Mouse (Mus musculus): ENCODE results near the gene Ppp1r9a. TPM values are rescaled to one million over a fixed set of nuclear protein-coding genes. Genes with fewer than 3 reads are reported as not detected.

The Ppp1r9a gene
- total RNA-seq, 2 experiments from 2014 or later = 10.6 to 11.2 TPM

DNA sequence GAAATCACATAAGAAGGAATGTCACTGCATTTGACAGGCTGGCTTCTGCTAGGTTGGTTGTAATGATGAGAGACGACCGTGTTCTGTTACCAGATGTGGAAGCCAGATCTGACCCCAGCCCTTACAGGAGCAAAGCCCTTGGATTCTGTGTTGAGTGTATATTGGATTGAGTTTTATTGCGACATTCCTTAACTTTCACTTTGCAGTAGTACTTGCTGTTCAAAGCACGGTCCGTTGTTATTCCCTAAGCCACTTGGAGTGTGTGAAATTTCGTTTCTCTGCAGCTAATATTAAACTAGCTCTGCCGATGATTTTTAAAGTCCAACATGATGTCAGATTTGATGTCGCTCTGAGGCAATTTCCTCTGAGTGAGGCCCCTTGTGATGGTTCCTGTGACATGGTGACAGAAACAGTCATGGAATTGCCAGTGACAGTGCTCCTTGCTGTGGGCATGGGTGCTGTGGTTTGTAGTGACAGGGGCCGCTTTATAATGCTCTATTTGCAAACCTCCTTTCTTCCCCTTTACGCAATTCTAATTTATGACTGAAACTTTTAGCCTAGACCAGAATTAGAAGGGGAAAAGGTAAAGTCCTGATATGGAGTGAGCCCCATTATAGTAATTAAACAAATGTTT is 271.6 kb downstream of the Ppp1r9a start:
- ATAC-seq (replicated peaks; ENCODE audit: low FRiP score, low TSS enrichment, poor library complexity, severe bottlenecking) = no peak

DNA sequence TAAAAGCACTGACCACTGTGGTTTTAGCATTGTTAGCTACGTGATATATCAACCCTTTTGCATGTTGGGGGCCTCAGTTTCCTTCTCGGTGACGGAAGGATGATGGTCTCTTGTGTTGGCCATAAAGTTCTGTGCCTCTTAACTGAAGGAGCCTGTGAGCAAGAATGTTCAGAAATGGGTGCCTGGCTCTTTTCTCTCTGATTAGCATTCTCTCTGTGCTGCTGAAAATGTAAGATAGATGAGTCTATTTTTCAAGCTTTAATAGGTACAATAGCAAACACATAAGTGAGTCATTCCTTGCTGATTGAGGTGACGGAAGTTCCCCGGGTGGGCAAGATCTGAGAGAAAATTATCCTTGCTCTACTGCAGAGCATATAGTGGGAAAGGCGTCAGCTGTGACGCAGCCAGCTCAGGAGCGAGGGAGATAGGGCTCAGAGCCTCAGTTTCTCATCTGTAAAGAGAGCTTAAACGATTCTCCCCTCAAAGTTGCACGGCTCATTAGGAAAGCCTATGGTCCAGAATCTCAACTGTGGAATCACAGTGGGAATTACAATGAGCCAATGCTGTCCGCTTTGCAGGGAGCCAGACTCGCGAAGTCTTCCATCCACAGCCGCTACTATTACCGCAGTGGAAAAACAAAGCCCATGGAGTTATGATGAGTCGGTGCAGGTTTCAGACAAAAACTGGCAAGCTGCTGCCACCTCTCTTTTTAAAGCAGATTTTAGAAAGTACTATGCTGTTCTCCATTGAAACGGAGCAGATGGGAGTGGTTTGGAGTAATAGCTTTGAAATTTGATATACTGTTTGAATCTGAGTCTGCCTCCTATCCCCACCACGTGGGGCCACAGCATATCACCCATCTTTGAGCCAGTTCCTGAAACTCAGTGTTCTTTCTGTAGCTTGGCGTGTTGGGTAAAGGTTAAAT is 275.5 kb downstream of the Ppp1r9a start:
- ATAC-seq (replicated peaks; ENCODE audit: low FRiP score, low TSS enrichment, poor library complexity, severe bottlenecking) = no peak

DNA sequence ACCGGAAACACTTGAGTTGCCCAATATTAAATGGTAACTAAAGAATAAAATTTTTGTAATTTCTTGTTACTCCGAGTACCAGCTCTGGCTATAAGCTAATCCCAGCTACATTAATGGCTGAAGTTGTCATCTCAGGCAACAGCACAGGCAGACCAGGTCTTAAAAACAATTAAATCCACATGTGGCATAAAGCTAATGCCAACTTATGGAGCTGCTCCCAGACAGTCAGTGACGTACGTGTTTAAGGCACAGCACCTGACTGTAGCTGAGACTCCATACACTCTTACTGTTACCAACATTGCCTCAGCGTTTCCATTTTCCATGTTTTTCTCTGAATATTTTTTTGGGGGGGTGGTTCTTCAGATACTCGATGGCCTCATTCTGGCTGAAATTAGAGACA is 276.5 kb downstream of the Ppp1r9a start:
- ATAC-seq (replicated peaks; ENCODE audit: low FRiP score, low TSS enrichment, poor library complexity, severe bottlenecking) = no peak

DNA sequence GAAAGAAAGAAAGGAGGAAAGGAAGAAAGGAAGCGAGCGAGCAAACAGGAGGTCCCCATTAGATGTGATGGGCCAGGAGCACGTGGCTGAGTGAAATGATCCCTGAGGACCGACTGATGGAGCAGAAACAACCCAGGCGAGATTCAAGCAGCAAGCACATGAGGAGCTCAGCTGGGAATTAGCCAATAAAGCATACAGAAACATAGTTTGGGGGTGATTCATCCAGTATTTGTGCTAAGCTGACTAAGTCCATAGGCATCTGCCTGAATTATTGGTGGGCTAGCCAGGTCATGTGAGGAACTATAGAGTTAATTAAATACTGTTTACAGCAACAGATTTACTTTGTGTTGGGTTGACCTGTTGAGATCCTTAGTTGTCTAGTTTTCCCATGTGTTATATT is 277.9 kb downstream of the Ppp1r9a start:
- ATAC-seq (replicated peaks; ENCODE audit: low FRiP score, low TSS enrichment, poor library complexity, severe bottlenecking) = no peak

DNA sequence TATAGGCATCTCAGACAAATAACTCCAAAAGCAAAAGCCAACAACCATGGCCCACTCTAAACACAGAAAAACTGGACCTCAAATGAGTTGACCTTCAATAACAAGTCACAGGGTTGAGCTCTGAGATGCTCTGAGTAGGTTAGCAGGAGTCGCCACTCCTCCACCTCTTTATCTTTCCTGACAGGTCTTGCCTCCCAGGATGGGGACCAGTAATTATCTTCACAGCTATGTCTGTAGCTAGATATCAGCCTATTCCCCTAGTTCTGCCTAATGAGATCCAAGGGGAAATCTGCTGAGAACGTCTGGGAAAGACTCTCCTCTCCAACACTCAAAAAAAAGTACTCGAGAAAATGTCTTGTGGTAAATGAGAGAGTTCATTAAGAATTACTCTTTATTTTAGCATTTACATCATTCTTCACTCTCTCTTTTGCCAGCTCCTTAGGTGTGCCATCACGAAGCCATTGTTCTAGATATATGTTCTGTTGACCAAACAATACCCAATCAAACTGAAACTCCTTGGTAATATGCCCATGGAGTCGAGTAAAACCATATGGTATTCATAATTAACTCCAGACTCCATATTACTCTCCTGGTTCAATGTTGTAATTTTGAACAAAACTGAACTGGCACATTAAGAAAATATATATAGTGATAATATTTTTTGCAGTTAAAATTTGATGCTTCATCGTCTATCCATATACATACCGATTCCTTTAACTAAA is 283.7 kb downstream of the Ppp1r9a start:
- ATAC-seq (replicated peaks; ENCODE audit: low FRiP score, low TSS enrichment, poor library complexity, severe bottlenecking) = no peak

DNA sequence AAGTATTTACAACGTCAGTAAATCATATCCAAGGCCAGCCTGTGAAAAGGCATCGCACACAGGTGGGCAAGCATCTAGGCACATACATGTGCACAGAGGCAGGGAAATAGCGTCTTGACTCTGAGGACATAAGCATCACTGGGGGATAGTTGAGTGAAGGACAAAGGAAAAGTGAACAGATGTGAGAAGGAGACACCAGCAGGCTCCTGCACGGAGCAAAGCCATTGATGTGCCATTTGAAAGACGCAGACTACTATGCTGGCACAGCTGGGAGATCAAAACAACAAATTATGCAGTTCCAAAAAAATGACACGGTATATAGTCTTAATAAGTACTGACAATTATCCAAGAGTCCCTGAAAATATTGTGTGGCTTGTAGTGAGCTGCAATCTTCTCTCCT is 284.9 kb downstream of the Ppp1r9a start:
- no peak for ATAC-seq (replicated peaks; ENCODE audit: low FRiP score, low TSS enrichment, poor library complexity, severe bottlenecking)

DNA sequence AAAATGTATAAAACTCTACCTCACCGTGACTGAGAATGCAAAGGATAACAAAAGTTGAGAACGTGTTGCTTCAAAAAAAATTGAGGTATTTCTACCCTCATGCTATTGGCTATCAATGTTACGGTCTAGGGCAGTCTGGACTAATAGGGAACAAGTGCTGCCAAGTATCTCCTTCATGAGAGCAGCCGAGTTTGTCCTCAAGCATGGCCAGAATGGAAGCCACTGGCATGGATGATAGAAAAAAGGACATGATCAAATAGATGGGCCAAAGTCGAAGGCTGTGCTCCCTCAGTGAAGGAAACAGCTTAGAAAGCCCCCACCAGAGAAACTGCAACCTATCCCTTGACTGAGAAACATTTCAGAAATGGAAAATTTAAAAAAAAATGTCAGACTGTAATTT is 285.3 kb downstream of the Ppp1r9a start:
- no peak for ATAC-seq (replicated peaks; ENCODE audit: low FRiP score, low TSS enrichment, poor library complexity, severe bottlenecking)

DNA sequence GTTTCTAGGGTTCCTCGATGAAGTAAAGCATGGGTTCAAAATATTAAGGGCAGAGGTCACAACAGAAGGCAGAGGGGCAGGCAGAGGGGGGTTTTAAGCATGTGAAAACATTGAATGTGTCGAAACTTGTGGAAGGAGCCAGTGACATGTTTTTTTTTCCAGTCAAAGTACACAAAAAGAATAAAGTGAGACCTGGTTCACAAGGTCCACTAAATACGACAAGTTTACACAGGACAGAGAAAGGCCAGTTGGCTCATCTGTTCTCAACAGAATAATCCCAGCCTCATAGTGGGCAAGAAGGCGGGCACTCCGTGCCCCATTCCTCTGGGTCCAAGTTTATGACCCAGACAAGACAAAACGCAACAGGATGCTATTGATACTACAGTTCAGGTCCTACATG is 286.2 kb downstream of the Ppp1r9a start:
- ATAC-seq (replicated peaks; ENCODE audit: low FRiP score, low TSS enrichment, poor library complexity, severe bottlenecking) = no peak

DNA sequence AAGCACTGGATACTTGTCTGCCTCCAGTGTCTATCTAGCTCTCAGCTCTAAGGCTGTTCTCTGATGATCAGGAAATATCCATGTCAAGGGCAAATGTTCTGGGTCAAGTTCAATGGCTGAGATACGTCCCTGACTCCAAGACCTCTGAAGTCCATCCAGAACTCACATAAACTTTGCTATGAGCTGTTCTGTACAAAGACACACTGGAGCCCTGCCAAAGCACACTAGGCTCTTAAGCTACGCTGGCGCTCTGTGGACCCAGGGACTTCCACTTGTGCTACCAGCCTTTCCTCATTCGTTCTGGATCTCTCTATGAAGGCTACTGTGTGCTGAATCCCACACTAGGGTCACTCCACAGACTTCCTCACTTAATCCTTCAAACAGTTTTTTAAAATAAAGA is 286.8 kb downstream of the Ppp1r9a start:
- no peak for ATAC-seq (replicated peaks; ENCODE audit: low FRiP score, low TSS enrichment, poor library complexity, severe bottlenecking)

DNA sequence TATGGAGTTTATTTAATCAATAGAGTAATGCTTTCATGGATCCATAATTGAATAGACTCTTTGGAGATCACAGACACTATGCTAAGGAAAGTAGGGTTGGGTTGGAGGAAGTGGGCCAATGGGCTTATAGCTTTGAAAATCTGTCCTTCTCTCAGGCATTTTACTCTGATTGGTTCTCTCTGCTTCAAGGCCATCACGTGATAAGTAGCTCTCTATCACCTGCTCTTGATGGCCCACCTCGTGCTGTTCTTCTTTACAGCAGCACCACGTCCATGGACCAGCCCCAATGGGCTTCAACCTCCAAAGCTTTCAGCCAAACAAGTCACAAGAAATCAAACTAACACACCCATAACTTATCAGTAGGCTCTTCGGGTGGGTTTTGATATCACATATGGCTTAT is 288.0 kb downstream of the Ppp1r9a start:
- no peak for ATAC-seq (replicated peaks; ENCODE audit: low FRiP score, low TSS enrichment, poor library complexity, severe bottlenecking)

DNA sequence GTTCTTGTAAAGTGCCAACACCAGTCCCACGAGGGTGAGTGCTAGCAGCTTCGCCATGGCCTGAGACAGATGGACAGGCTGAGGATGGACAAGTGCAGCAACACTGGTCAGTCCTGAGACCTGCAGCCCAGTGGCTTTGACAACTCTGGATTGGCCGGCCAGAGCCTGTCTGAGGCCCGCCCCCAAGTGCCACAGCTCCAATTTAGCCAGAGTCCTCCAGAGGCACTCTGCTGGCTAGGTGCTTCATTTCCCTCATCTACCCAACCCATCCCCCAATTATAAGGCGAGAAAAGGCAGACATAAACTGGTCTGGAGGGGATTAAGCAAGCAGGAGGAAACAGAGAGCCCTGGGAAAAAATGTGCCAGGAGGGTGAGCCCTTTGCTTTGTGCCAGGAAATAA is 291.0 kb downstream of the Ppp1r9a start, which contains the start of gene Pon1:
Gene Pon1, minus strand, starts transcription at position 254 of the 400 bp plus-strand sequence.
- no peak for ATAC-seq (replicated peaks; ENCODE audit: low FRiP score, low TSS enrichment, poor library complexity, severe bottlenecking)

DNA sequence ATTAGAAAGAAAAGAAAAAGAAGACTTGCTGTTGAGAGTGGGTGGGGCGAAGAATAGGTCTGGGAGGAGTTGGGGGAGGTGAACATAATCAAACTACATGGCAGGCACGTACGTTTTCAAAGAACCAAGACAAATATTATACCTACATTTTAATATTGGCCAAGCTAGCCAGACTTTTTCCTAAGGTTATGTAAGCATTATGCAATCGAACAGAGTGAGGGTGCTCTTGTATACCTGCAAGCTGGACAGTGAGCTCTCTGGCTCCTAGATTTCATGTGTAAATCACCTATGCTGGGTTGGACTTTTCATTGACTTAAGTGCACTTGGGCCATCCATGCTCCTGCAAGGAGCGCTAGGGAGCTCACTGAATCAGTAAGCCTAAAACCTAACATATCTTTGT is 295.9 kb downstream of the Ppp1r9a start:
- no peak for ATAC-seq (replicated peaks; ENCODE audit: low FRiP score, low TSS enrichment, poor library complexity, severe bottlenecking)

DNA sequence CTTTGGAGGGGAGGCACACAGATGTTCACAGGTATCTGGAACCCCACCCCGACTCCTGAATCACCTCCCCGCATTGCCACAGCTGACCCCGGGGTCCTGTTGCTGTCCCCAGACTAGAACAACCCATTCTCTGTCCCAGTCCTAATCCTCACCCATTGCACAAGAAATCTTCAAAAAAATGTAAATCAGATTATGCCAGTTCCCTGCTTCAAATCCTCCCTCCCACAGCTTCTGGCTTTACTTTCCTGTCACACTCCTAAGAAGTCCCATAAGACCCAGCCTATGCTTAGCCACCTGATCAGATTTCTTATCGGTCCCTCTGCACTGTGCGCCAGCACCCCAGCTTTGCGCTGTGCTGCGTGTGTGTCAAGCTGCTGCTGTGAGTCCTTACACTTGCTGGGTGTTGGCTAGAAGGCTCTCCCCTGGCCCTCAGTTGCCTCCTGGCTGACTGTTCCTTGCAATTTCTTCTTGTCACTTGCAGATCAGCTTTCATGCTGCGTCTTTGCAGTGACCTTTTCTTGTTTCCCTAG is 296.7 kb downstream of the Ppp1r9a start:
- ATAC-seq (replicated peaks; ENCODE audit: low FRiP score, low TSS enrichment, poor library complexity, severe bottlenecking) = peak; percentile 44; the same call in 1 of the 2 replicates

DNA sequence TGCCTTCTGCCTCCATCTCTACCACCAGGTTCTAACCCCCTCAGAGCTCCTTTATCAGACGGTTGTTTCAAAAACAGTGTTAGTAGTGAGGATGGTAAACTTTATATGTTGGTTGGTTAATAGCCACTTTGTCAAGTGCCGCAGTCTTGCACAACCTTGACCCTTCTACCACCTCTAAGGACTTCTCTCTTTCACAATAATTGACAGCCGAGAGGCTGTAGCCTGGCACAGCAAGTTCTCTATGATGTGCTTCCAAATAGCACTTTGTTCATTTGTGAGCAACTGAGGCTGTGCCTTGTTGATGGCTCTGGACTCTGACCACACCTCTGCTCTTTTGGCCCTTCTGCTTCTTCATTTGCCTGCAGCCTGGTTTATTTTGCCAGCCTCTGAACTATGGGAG is 297.2 kb downstream of the Ppp1r9a start:
- no peak for ATAC-seq (replicated peaks; ENCODE audit: low FRiP score, low TSS enrichment, poor library complexity, severe bottlenecking)

DNA sequence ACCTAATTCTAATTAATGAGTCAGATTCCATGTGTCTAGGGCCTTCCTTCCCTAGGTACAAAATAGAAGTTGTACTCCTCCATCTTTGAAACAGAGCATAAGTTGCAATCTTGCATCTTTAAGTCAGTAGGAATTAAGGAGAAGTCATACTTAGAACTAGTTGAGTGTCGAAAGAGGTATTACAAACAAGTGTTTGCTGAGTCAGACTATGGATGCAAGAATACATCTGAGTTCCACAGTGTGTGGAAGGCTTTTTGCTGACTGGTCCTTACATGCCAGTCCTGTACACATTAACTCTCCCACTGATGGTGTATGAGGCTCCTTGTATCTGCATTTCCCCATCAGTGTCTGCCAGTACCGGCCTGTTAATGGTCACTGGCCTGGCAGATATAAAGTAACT is 305.1 kb downstream of the Ppp1r9a start:
- ATAC-seq (replicated peaks; ENCODE audit: low FRiP score, low TSS enrichment, poor library complexity, severe bottlenecking) = no peak

Other genes starting within 250 kb of the Ppp1r9a start
- gene Sgce, start 155.7 kb upstream of the Ppp1r9a start, total RNA-seq (2014; fragmentation: Nextera tagmentation) = 0.57 TPM in 1 of 2 replicates, not detected in the other
- gene Sgce, start 155.7 kb upstream of the Ppp1r9a start, total RNA-seq (2017) = 1.0 and 4.4 TPM in 2 replicates
- 0.25 and 0.61 TPM in 2 replicates for gene Peg10, start 155.6 kb upstream of the Ppp1r9a start, total RNA-seq (2014; fragmentation: Nextera tagmentation)
- gene Peg10, start 155.6 kb upstream of the Ppp1r9a start, total RNA-seq (2017) = 0.28 and 1.4 TPM in 2 replicates